Mouse (Mus musculus): ENCODE data around the gene Map3k1.
A peak's percentile ranks its signal among the peaks of the same experiment; 100 is the strongest.

The Map3k1 gene

DNA sequence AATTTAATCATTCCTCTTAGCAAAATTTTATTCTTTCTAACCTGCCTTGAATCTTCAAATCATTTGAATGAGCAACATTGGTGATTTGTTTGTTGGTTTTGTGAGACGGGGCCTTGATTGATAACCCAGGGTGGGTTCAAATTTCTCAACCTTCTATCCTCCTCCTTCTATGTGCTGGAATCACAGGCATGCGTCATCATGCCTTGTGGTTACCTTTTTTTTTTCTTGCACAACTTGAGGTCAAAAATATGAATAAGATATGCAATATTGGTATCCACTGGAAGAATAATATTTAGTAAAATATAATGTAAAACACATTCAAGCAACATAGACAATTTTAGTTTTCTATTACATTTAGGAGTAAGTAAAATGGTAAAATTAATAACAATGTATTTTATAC lies 3.9 kb upstream of the Map3k1 start:
- no peak for DNase-seq (ENCODE audit: low read depth, low spot score)

DNA sequence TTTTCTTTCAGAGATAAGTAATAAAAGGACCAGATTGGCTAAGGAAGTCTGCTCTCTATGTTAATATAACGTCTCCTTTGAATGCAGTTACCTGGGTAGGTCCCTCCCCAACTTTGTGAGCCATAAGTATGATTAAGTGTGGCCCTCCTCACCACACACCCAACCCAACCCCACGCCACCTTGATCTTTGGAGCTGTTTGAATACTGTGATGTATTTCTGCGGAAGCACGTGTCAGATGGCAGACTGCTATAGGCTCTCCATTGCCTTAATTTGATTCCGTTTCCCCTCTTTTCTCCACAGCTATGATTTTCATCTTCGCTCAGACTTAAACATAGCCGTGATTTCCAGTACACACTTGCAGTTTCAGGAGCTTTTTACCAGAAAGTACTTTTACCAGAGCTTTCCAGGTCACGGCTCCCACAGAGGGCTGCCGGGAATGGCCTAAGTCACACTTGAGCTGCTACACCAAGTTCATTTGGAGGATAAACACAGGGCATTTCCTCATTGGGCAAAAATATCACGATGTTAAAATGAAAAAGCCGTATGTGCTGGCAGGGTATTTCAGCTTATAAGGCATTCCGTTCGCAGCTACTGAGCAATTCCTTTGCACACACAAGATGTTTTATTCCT lies 2.3 kb upstream of the Map3k1 start:
- DNase-seq (ENCODE audit: low read depth, low spot score) = no peak

DNA sequence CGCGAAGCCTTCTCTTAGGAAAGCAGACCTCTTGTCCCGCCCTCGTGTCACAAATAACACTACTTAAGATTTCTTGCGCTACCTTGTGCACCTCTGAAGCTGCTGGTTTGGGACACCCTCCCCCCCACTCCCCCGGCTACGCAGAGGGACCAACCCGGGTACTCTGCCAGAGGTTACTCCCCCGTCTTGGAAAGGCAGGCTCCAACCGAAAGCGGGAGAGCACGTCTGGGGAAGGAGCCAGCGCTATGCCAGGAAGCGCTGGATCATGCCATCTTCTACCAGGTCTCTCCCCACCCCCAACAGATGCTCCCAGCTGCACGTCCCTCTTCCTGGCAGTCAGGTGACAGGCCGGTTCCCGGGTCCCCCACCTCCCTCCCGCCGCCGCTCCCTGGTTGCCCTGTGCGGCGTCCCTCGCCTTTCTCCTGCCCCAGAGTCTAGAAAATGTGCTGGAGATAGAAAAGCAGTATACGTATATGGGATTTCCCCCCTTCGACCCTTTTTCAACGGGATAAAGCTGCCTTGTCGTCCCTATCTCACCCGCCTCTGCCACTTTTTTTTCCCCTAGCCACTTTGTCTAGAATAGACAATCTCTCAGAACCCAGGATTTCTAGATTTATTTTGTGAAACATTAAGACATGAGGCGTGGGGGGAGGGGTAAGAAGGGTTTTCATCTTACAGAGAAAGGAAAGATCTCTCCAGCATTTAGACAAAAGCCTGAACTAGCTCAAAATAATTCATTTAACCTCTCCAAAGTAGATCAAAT lies 854 bp upstream of the Map3k1 start:
- DNase-seq (ENCODE audit: low read depth, low spot score) = no peak

DNA sequence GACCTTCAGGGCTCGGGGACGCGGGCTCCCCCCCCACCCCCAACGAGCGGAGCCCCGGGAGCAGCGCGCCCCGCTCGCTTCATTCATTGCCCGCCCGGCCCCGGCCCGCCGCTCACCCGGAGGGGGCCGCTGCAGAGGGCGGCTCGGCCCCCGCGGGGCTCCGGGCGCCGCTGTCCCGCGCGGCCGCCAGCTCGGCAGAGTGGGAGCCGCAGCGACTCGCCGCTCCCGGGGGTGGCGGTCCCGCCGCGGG lies 481 bp downstream of the Map3k1 start:
- no peak for DNase-seq (ENCODE audit: low read depth, low spot score)

DNA sequence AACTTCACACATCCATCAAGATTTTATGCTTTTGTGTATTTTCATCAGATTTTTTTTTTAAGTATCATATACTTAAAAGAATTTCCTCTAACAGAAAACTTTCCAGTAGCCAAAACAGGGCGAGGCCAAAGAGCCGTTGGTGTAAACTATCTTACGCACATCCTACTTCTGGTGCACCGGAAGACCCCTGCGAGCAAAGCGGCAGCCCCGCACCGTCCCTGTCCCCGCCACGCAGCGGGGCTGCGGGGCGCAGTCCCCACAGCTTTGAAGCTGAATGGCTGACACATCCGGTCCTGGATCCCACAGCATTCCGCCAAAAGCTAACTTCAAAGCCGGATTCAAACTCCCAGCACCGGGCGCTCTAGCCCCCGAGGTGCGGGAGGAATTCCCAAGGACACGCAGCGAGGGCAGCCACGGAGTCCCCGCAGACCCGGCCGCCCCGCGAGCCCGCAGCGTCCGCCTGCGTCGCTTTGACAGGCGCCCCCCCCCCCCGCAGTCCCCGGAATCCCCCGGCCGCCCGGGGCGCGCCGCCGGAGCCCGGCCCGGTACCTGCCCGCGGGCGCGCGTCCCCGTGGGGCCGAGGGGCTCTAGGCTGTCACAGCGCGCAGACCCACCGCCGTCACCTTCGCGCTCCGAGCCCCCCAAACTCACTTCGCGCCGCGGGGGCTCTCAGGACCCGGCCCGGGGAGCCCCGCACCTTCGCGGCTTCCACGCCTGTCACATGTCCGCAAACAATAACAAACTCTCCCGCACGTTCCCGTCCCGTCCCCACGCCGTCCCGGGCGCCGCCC lies 1.0 kb downstream of the Map3k1 start:
- no peak for DNase-seq (ENCODE audit: low read depth, low spot score)

DNA sequence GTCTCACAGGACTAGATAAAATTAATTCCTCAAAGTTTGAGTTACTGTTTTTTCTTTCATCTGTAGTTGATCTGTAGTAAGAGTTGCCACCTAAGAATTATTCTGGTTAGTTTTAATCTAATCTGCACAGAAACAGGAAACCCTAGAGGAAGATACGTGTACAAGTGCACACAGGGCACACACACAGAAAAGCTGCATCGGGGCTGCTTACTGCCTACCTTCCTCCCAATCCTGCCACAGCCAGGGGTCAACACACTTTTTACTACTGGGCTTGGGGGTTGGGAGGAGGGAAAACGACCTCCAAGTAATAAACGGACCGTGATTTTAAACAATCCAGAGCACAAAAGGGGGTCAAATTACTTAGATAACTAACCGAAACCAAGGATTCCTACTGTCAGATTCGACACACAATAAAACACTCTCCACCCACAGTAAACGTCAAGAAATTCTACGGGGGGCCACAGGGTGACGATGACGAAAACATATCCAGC lies 1.6 kb downstream of the Map3k1 start:
- no peak for DNase-seq (ENCODE audit: low read depth, low spot score)

DNA sequence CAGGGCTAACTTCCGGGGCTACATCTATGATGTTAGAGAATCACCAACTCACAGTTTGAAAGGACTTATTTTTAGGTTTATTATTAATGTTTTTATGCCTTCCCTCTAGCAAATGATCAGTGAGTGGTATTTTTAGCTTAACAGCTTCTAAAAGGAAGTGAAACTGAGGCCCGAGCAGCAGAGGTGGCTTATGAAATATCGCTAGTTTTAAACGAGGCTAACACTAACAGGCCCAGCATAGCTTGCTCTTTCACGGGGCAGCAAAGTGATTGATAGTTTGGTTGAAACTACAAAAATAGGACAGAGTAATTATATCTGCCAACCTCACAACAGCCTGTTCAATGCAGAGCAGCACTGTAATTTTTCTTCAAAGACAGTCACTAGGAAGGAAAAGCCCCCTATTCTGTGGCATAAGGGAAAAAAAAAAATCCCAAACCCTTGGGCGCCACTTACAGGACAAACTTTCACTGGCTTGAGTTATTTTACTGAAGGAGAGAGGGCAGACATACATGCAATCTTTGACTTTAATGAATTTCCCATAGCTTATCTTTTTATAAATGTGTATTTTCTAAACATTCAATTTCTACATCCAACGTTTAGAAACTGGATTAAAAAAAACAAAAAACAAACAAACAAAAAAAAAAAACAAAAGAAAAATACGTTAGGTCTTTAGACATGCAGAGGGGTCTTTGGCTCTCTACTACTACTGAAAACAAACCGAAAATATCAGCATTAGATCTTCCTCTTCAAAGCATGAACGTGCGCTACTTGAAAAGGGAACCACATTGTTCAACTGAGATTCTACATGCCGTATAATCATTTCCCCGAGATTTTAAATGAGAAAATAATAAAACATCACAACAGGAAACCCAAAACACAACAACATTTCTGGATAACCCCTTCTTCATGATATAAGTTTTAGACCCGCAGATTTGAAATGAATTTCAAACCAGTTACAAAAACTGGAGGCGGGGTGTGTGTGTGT lies 2.8 kb downstream of the Map3k1 start:
- DNase-seq (ENCODE audit: low read depth, low spot score) = no peak

DNA sequence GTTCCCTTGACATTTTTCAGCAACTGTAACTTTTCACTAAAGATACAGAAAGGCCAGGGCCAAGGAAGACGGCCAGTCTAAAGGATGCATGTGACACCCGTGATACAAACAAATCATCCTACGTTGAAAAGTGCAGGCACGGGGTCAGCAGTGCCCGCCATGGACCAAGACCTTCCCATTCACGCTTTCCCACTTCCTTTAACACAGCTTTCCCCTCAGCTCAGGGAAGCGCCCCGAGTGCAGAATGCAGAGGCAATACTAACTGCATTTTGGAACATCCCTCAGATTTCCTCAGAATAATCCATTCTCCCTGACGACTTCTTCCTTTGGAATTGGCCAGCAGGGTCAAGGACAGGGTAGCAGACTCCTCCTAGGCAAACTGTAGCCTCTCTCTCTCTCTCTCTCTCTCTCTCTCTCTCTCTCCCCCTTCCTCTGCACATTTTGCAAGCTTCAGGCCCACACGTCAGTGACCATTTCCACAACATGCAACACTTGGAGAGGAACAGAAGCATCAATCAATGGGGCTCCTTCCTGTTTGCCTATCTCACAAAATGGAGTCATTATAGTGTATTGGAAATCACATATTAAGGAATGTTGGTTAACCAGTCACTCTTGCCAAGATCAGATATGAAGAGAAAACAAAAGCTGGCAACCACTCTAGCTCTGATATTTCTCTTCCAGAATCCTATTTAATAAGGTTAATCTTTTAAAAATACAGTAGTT lies 3.7 kb downstream of the Map3k1 start:
- no peak for DNase-seq (ENCODE audit: low read depth, low spot score)

DNA sequence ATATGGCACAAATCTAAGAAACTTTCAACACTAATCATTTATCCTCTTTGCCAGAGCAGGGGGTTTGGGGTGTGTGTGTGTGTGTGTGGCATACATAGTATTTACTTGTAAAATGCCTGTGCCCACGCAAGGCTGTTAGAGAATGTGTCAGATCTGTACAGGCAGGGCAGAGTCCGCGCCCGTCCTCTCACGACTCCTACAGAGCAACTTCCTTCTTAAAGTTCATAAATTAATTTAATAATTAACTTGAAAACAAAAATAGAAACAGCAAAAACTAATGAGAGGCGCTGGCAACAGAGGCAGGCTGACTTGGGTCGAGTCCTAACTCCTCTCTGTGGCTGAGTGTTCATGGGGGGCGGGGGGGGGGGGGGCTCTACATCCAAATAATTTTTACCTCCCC lies 4.6 kb downstream of the Map3k1 start:
- DNase-seq (ENCODE audit: low read depth, low spot score) = no peak

DNA sequence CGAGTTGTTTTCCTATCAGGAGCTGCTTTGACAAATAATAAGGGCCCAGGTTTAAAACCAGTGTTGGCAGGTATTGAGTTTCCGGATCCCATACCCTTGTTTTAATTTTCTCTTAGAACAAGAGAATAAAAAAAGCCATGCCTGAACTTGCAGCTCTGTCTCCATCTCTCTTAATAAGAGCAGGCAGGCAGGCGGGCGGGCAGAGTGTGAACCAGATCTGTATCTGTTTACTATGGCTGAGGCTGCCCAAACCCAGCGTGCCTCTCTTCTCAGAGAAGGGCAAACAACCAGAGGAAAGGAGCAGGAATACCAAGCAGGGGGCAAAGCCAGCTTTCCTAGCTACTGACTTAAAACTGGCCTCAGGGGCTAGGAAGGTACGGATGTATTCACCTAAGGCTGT lies 5.3 kb downstream of the Map3k1 start:
- no peak for DNase-seq (ENCODE audit: low read depth, low spot score)

DNA sequence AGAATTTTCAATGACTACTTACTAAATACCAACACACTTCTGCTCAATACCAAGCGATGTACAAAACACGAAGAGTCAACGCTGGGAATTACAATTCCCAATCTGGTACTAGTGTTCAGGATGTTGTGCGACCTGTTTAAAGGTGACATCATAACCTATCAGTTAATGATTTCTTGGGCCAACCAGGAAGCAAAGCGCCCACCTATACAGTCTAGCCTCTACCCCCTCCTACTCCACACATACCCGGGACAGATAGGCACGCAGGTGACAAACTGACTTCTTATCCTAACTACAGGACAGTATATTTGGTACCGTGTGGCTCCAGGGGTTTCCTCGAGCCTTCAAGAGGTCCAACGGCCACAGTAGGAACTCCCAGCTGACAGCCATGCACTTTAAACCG lies 5.9 kb downstream of the Map3k1 start:
- DNase-seq (ENCODE audit: low read depth, low spot score) = no peak

DNA sequence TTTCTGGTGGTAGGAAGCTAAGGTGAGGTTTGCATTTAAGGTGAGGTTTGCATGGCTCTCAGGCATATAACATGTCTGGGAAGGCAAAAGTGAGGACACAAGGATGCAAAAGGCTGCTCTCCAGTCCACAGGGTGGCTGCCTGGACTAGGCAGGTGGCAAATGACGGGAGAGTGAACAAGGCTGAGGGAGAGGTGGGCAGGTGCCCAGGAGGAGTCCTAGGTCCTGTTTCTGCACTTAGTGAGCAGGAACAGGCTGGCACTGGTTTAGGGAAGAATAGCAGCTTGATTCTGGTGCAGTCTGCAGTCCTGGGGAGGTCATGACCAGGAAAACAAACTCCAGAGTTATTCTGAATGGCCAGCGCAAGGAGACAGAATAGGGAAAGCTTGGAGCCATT lies 6.5 kb downstream of the Map3k1 start:
- DNase-seq (ENCODE audit: low read depth, low spot score) = no peak

DNA sequence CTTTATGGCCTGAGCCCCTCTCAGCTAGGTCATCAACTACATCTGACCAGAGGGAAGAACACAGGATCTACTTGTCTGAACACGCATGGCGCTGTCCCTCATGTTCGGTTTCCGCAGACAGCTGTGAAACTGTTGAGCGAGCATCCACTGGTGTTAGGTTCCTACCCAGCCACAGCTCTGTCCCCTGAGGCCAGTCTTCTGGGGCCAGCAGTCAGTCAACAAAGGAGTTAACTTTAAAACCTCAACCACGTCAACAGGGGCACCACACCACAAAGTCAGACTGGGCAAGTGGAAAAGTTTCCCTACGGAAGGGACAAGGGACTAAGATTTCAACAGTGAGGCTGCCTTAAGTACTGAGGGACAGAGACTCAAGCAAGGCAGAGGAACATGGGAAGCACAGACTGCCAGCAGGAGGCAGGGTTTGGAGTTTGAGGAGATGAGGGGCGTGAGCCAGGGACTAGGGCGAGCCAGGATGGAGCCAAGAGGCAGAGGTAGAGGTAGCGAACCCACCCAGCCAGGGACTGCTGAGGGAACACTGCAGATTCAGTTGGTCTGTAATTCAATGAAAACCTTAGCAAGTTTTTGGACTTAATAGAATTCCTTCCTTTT lies 7.0 kb downstream of the Map3k1 start:
- DNase-seq (ENCODE audit: low read depth, low spot score) = no peak

DNA sequence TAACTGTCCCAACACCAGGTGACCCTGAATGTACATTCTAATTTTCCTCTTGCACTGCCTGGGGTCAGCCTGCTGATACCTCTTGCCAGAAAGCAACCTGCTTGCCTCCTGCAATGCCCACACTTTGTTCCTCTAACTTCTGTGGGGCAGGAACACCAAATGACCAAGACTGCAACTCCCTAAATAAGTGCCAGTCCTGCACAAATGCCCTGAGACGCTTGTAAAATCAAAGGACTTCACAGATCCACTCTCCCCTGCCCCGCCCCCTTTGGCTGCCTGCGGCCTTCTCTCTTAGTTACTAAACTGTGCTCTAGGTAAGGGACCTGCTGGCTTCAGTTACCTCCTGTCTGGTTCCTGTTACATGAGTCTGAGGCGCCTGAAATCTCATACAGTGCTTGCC lies 7.9 kb downstream of the Map3k1 start:
- no peak for DNase-seq (ENCODE audit: low read depth, low spot score)

DNA sequence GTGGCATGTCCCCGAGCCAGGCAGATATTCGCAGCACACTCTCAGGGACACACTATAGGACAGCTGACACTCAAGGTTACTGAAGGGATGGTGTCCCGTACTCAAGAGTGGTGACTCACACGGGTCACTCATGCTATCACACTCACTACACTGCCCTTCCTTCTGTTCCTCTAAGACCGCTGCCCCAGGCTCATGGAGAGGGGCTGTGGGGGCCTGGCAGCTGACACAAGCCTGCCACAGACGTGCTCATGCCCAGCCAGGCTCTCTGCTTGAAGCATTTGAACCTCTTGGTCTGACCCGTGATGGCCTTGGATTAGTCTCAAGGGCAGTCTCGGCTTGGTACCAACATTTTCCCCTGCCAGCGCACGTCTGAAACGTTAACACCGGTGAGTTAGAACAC lies 10.7 kb downstream of the Map3k1 start:
- no peak for DNase-seq (ENCODE audit: low read depth, low spot score)

DNA sequence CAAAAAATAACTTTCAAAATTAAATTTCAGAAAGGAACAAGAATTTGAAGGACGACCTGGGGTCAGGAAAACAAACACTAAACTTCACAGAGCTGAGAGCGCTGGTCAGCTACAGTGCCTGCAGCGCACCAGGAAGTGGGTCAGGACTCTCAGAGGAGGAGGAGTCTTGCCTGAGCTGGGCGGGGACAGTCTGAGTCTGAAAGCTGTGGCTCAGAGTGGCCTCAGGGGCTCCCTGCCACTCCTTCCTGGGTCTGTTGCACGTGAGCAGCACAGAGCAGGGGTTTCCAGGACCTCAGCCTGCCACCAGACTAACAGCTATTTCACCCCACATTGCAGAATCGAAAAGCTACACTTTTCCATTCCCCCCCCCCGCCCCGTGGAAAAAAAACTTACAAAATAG lies 11.8 kb downstream of the Map3k1 start:
- DNase-seq (ENCODE audit: low read depth, low spot score) = peak; percentile 39

DNA sequence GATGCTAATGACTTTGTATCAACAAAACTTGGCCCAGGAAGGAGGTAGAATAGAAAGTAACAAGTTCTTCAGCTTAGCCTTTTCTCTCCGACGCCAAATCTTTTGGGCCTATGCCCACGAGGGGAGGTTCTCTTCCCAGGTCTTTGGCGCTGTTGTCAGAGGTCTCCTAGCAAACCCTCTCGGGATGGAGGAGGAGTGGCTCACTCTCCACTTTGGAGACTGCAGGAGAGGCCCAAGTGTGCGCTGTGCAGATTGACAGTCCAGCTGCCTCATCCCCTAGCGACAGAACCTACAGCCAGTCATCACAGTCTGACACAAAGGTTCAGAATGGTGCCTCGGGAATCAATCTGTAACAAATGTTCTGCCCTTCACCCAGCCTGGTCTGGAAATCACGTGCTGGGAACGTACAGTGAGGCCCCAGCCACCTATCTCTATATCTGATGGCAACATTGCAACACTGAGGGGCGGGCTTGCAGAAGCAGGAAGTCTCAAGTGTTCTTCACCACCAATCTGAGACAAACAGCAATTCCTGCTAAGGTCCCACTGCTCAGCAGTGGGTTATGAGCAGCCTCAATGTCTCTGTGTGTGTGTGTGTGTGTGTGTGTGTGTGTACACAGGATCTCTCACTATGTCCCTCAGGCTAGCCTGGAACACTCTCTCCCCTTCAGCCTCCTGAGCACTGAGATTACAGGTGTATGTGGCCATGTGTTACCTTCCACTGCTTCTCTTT lies 12.4 kb downstream of the Map3k1 start:
- no peak for DNase-seq (ENCODE audit: low read depth, low spot score)

DNA sequence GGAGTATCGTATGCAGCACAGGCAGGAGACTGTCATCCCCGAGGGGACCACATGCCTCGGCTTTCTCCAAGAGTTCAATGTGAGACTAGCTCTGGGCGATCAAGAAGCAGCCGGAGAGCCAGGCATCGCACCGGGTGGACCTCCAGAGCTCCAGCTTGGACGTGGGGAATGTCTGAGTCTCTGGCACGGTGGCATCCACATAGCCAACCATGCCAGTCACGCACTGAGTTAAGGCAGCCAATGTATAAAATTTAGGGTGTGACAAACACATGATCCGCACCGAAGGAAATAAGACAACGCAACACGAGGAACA lies 15.9 kb downstream of the Map3k1 start:
- DNase-seq (ENCODE audit: low read depth, low spot score) = no peak

DNA sequence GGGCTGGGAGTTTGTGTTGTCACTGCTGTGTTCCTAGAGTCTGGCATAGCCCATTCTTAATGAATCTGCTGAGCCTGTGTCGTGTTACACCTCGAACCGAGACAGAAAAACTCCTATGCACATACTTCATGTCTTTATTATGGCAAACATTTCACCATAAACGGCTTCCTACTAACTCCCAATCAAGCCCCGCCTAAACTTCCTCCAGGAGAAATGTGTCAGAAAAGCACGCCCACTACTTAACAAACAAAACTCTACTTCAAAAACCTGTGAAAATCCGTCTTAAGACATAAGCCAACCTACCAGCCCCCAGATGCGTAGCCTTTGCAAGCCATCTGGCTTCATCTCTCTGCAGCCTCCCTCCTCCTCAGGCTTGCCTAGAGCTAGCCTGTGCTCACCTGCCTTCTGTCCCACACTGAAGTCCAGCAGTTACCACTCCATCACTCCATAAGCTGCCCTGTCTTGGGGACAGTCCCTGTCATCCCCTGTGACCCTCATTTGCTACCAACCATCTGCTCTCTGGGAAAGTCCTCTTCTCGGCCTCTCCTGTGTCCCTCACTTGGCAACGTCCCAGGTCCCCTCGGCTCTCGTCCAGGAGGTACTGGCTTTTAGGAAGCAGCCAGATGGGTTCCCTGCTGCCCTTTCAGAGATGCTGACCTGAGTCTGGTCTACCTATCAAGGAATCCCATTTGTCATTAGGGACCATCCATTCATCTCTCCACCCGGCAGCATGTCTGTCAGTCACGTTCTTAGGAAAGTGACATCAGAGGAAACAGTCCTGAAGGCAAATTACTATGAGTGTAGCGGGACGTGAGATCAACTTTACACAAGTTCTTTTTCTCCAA lies 16.4 kb downstream of the Map3k1 start:
- DNase-seq (ENCODE audit: low read depth, low spot score) = no peak

All from embryo, embryonic 11.5 days (tissue).